Comparison of ENCODE assay signal across 8 mouse cellular contexts in genomic region chr4:119320896-119321550, GRCm38 (mm10). TPM values are rescaled to one million over a fixed set of nuclear protein-coding genes. Genes with fewer than 3 reads are reported as not detected.
DNase-seq lines count a peak whose midpoint lies in the region; ATAC-seq and TF ChIP-seq lines count a peak whose summit lies in the region.

No protein-coding gene starts in this region.

- peaks cover 9% of the 10 kb centered on the region for H3K36me3 ChIP-seq in spleen, adult 2 months (ENCODE audit: control insufficient read depth, insufficient read depth, low read length)
- H3K36me3 ChIP-seq in forebrain, embryonic 16.5 days (ENCODE audit: control insufficient read depth, insufficient read depth) = 0 out of 2 replicates have a peak, but pooled peaks cover 2% of the 10 kb centered on the region
- H3K36me3 ChIP-seq in midbrain, embryonic 16.5 days (ENCODE audit: control insufficient read depth, insufficient read depth, low read length) = 0 out of 2 replicates have a peak, but pooled peaks cover 3% of the 10 kb centered on the region

- H3K9ac ChIP-seq in forebrain, embryonic 16.5 days (replicated peaks; ENCODE audit: low read depth, low read length) = peak overlapping the region; percentile 73
- H3K9ac ChIP-seq in midbrain, embryonic 16.5 days (ENCODE audit: low read depth, low read length) = peak overlapping the region; percentile 74

- H3K27me3 ChIP-seq in spleen, adult 2 months (ENCODE audit: control insufficient read depth, insufficient read depth, low read length) = no peaks in the 10 kb centered on the region
- H3K27me3 ChIP-seq in forebrain, embryonic 16.5 days (replicated peaks; ENCODE audit: control insufficient read depth, insufficient read depth, low read length) = peaks cover 8% of the 10 kb centered on the region; the same call in 1 of the 2 replicates
- H3K27me3 ChIP-seq in midbrain, embryonic 16.5 days (ENCODE audit: control insufficient read depth, insufficient read depth, low read depth, low read length) = peaks cover 5% of the 10 kb centered on the region; the same call in 1 of the 2 replicates

- intact Hi-C loops in left cerebral cortex, postnatal 4 days (cut with DNase I) = no loop called here

- peaks cover 5% of the 10 kb centered on the region; the same call in 1 of the 2 replicates for H3K4me1 ChIP-seq in spleen, adult 2 months (ENCODE audit: control insufficient read depth, insufficient read depth, insufficient read length)
- H3K4me1 ChIP-seq in forebrain, embryonic 16.5 days (replicated peaks; ENCODE audit: control insufficient read depth, insufficient read depth, low read length) = peaks cover 16% of the 10 kb centered on the region
- H3K4me1 ChIP-seq in midbrain, embryonic 16.5 days (ENCODE audit: control insufficient read depth, insufficient read depth, low read length) = peaks cover 11% of the 10 kb centered on the region

- no peaks in the 10 kb centered on the region for H3K9me3 ChIP-seq in forebrain, embryonic 16.5 days (ENCODE audit: control insufficient read depth, low read length)
- no peaks in the 10 kb centered on the region for H3K9me3 ChIP-seq in midbrain, embryonic 16.5 days (replicated peaks; ENCODE audit: control insufficient read depth, low read length, poor library complexity, severe bottlenecking)

- peak overlapping the region; percentile 66; the same call in 1 of the 2 replicates for H3K4me3 ChIP-seq in spleen, adult 2 months (ENCODE audit: extremely low read depth, insufficient read depth, insufficient read length)
- peak overlapping the region; percentile 78 for H3K4me3 ChIP-seq in forebrain, embryonic 16.5 days (replicated peaks; ENCODE audit: low read length)
- peak overlapping the region; percentile 72 for H3K4me3 ChIP-seq in midbrain, embryonic 16.5 days (ENCODE audit: low read depth, low read length)

- peak overlapping the region; percentile 96 for H3K4me2 ChIP-seq in forebrain, embryonic 16.5 days (ENCODE audit: low read length)
- H3K4me2 ChIP-seq in midbrain, embryonic 16.5 days (ENCODE audit: low read length) = peak overlapping the region; percentile 73

- no peak for TF ChIP-seq POLR2A in spleen, adult 2 months (IDR thresholded peaks at IDR 0.05; ENCODE audit: low read depth, low read length)

- whole genome bisulfite sequencing in spleen, adult 2 months = 40% methylated on average over 10 of the region's 10 CpGs
- WGBS in forebrain, embryonic 16.5 days = 30% methylated on average over 10 of the region's 10 CpGs
- 24% methylated on average over 10 of the region's 10 CpGs for whole genome bisulfite sequencing in midbrain, embryonic 16.5 days

- peak; percentile 57 for ATAC-seq in forebrain, embryonic 16.5 days
- ATAC-seq in midbrain, embryonic 16.5 days = peak; percentile 78

- no peak for TF ChIP-seq CTCF in spleen, adult 2 months (IDR thresholded peaks at IDR 0.05; ENCODE audit: extremely low read depth, insufficient read depth, insufficient read length, insufficient replicate concordance)

- DNase-seq in adrenal gland, adult 2 months = peak; percentile 28
- no peak for DNase-seq in adrenal gland, postnatal 4 days (ENCODE audit: low spot score in 2 of 2)
- no peak for DNase-seq in spleen, adult 2 months (ENCODE audit: low read depth in 1 of 2, low spot score in 2 of 2)
- no peak for DNase-seq in spleen, adult 18-20 months
- peak; percentile 10 for DNase-seq in left cerebral cortex, postnatal 4 days
- DNase-seq in yolk sac, embryonic 10.5 days (ENCODE audit: low spot score) = no peak

- H3K27ac ChIP-seq in spleen, adult 2 months (ENCODE audit: insufficient read depth, low read length) = no peak overlapping the region
- H3K27ac ChIP-seq in forebrain, embryonic 16.5 days (ENCODE audit: low read length) = peak overlapping the region; percentile 91
- H3K27ac ChIP-seq in midbrain, embryonic 16.5 days (ENCODE audit: low read length) = peak overlapping the region; percentile 93

RNA-seq across cellular contexts. Expression of gene Ppih, which starts 0.7 kb away (rescaled TPM):
- 10 to 100 TPM; 15.9 to 23.7 TPM for total RNA-seq in adrenal gland, adult 2 months (2021)
- 1.8 and 1.9 TPM in 2 replicates for polyA plus RNA-seq in adrenal gland, adult 2 months (2012; rRNA removed)
- total RNA-seq in adrenal gland, postnatal 4 days (2021) = 10 to 100 TPM; 32.9 to 33.4 TPM
- 5.2 and 6.0 TPM in 2 replicates for polyA plus RNA-seq in spleen, adult 2 months (2012; rRNA removed)
- 60.5 and 63.3 TPM in 2 replicates for polyA plus RNA-seq in forebrain, embryonic 16.5 days (2015; fragmentation: Nextera tagmentation; extraction: Ambion mirVana)
- total RNA-seq in left cerebral cortex, postnatal 4 days (2021) = 10 to 100 TPM; 26.2 to 27.3 TPM
- 36.4 and 42.9 TPM in 2 replicates for polyA plus RNA-seq in midbrain, embryonic 16.5 days (2015; fragmentation: Nextera tagmentation; extraction: Ambion mirVana)

RNA-seq across cellular contexts. Expression of gene Ybx1, which starts 26.6 kb away (rescaled TPM):
- 100 to 1,000 TPM; 692 to 835 TPM for total RNA-seq in adrenal gland, adult 2 months (2021)
- 323 and 336 TPM in 2 replicates for polyA plus RNA-seq in adrenal gland, adult 2 months (2012; rRNA removed)
- 100 to 1,000 TPM; 555 to 590 TPM for total RNA-seq in adrenal gland, postnatal 4 days (2021)
- 79.1 and 103 TPM in 2 replicates for polyA plus RNA-seq in spleen, adult 2 months (2012; rRNA removed)
- polyA plus RNA-seq in forebrain, embryonic 16.5 days (2015; fragmentation: Nextera tagmentation; extraction: Ambion mirVana) = 731 and 789 TPM in 2 replicates
- total RNA-seq in left cerebral cortex, postnatal 4 days (2021) = 1,000 to 10,000 TPM; 1,087 to 1,125 TPM
- 716 and 727 TPM in 2 replicates for polyA plus RNA-seq in midbrain, embryonic 16.5 days (2015; fragmentation: Nextera tagmentation; extraction: Ambion mirVana)

Comparison
In these comparisons a context has a peak if more than half of its experiments do, and no peak if none do; other contexts are left out.
1. DNase-seq: peak in adrenal gland, adult 2 months (single experiment) and left cerebral cortex, postnatal 4 days (single experiment); none in adrenal gland, postnatal 4 days (0 of 2), spleen, adult 2 months (0 of 2), spleen, adult 18-20 months (0 of 2) and yolk sac, embryonic 10.5 days (single experiment).
2. Peak in every context shown above with its lines, with median percentiles within 50 percentile points of each other: H3K4me3 ChIP-seq.